ENCODE assay signal across 7 mouse cellular contexts in the genomic region with DNA sequence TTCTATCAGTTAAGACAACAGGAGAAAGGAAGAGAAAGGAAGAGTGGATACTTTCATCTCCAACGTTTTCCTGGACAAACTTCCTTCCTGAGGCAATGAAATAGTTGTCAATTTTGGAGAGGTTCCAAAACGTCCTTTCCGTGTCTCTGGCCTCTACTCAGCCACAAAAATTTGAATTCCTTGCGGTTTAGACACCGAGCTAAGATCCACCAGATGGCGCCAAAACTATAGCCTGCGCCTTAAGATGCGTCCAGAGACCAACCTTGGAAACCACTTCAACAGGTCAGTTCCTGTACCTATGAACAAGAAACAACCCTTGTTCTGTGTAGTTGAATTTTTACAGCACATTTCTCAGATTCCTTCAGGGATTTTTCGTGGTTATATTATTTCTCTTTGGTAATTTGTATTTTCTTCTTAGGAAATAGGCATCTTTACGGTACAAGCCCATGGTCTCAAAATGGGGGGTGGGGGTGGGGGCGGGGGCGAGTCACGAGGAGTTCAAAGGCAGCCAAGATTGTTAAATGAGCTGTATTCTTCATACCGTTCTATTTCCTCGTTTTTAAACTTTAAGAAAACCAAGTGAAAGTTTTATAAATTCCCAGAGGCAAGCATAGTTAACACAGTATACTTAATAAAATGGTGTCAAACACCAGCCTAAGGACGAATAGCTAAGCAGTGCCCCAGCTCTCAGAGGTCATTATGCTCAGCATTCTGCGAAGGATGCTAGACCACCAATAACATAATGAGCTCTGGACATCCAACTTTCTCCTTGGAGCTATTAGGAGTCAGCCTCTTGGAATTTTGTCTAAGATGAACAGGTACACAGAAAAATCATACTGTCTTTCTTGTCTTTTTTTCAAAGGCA.
DNase-seq lines count a peak whose midpoint lies in the region; ATAC-seq and TF ChIP-seq lines count a peak whose summit lies in the region.

No protein-coding gene starts in this region.

- H3K27ac ChIP-seq in gastrocnemius, adult 2 months = no peak overlapping the region
- no peak overlapping the region for H3K27ac ChIP-seq in intestine, postnatal 0 days (ENCODE audit: low read depth, low read length)
- H3K27ac ChIP-seq in midbrain, embryonic 14.5 days (replicated peaks; ENCODE audit: low read depth, low read length) = no peak overlapping the region

- H3K4me2 ChIP-seq in intestine, postnatal 0 days (replicated peaks; ENCODE audit: low read depth) = no peak overlapping the region
- no peak overlapping the region for H3K4me2 ChIP-seq in midbrain, embryonic 14.5 days (ENCODE audit: low read length)

- peak; percentile 70; the same call in 1 of the 2 replicates for ATAC-seq in intestine, postnatal 0 days
- ATAC-seq in midbrain, embryonic 14.5 days (ENCODE audit: low FRiP score, low TSS enrichment) = peak; percentile 77; the same call in 1 of the 2 replicates

- WGBS in intestine, postnatal 0 days = 29% methylated on average over 17 of the region's 17 CpGs
- WGBS in midbrain, embryonic 14.5 days = 35% methylated on average over 17 of the region's 17 CpGs

- H3K36me3 ChIP-seq in intestine, postnatal 0 days (ENCODE audit: control insufficient read depth, insufficient read depth) = no peaks in the 10 kb centered on the region
- H3K36me3 ChIP-seq in midbrain, embryonic 14.5 days (ENCODE audit: control insufficient read depth, insufficient read depth, low read length) = no peaks in the 10 kb centered on the region

- H3K27me3 ChIP-seq in intestine, postnatal 0 days (replicated peaks; ENCODE audit: control insufficient read depth, insufficient read depth, low read length) = no peaks in the 10 kb centered on the region
- H3K27me3 ChIP-seq in midbrain, embryonic 14.5 days (ENCODE audit: control insufficient read depth, insufficient read depth, low read length) = no peaks in the 10 kb centered on the region

- DNase-seq in adrenal gland, adult 2 months = peak; percentile 73
- peak; percentile 71 to 79 for DNase-seq in cerebellum, postnatal 36 days
- peak; percentile 63 for DNase-seq in gastrocnemius, adult 2 months
- peak; percentile 79 to 82 for DNase-seq in left cerebral cortex, postnatal 14 days (ENCODE audit: low spot score in 2 of 2)
- peak; percentile 95 for DNase-seq in midbrain, embryonic 14.5 days
- DNase-seq in telencephalon, adult 2 months (ENCODE audit: low read depth, low spot score) = peak; percentile 61

- peak; percentile 95 for TF ChIP-seq CTCF in gastrocnemius, adult 2 months (IDR thresholded peaks at IDR 0.05)
- TF ChIP-seq CTCF in intestine, postnatal 0 days (IDR thresholded peaks at IDR 0.05; ENCODE audit: low read depth) = peak; percentile 96

- no peak overlapping the region for H3K9ac ChIP-seq in intestine, postnatal 0 days (ENCODE audit: low read depth, low read length)
- H3K9ac ChIP-seq in midbrain, embryonic 14.5 days (replicated peaks; ENCODE audit: low read length) = no peak overlapping the region

- no peak overlapping the region; the same call in 1 of the 2 replicates for H3K4me3 ChIP-seq in gastrocnemius, adult 2 months
- no peak overlapping the region for H3K4me3 ChIP-seq in intestine, postnatal 0 days (ENCODE audit: low read depth, low read length)
- H3K4me3 ChIP-seq in midbrain, embryonic 14.5 days (replicated peaks; ENCODE audit: low read depth, low read length) = no peak overlapping the region

- intact Hi-C loops in gastrocnemius, adult 2 months (cut with DNase I) = loop anchor here (2.0 to 10.0 kb wide), 4 partner anchors 94 to 456 kb away; no protein-coding TSS in a partner anchor
- intact Hi-C loops in left cerebral cortex, postnatal 14 days (cut with DNase I) = loop anchor here (5.0 to 10.0 kb wide), 3 partner anchors 94 to 1026 kb away; partner anchors contain the start of gene Cacna2d1

- no peaks in the 10 kb centered on the region for H3K9me3 ChIP-seq in intestine, postnatal 0 days (ENCODE audit: control insufficient read depth)
- no peaks in the 10 kb centered on the region for H3K9me3 ChIP-seq in midbrain, embryonic 14.5 days (ENCODE audit: control insufficient read depth, low read length)

- no peaks in the 10 kb centered on the region for H3K4me1 ChIP-seq in intestine, postnatal 0 days (replicated peaks; ENCODE audit: control insufficient read depth, insufficient read depth, low read length)
- no peaks in the 10 kb centered on the region for H3K4me1 ChIP-seq in midbrain, embryonic 14.5 days (ENCODE audit: control insufficient read depth, insufficient read depth, low read length)
